Mouse (Mus musculus) left cerebral cortex, postnatal 14 days (tissue): Measurements from ENCODE around the gene Scgn. TPM values are rescaled to one million over a fixed set of nuclear protein-coding genes. Genes with fewer than 3 reads are reported as not detected.
A peak's percentile ranks its signal among the peaks of the same experiment; 100 is the strongest.

Experiments used
- DNase-seq, 2 experiments: peaks; one replicate each; pipeline ENCODE4 v3.0.0; 2021 to 2022; ENCODE audit warnings: low spot score in 2 of 2, mixed read lengths in 1 of 2
- intact Hi-C: fragments of 180-260 bp; cut with DNase I; formaldehyde crosslinking; loops from one replicate; pipeline ENCODE4 v1.15.1; 2025
- total RNA-seq, 2 experiments: library from RNA; stranded (reverse); gene quantifications; 2 replicates each; pipeline ENCODE4 v1.2.3; 2021

Gene Scgn
- total RNA-seq, 2 experiments from 2014 or later = 0.32 to 0.42 TPM

DNA sequence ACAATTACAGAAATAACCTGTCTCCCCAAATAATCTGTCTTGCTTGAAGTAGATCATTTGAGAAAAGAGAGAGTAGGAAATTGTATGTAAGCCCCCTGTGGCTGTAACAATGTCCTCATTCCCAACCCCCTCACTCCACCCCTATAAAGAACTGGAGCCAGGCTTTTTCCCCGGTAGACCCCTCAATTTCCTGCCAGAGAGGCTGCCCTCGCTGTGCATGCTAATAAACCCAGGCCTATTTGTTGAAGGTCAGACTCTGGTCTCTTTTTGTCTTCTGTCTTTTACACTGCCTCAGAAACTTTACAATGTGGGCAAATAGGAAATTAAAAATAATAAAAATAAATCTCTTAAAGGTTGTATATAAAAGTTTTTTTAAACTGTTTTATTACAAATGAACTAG, 44.8 kb downstream of the Scgn start:
- DNase-seq = no peak
- intact Hi-C loops = no loop called here

GRCm38 (mm10) chr13:23942861-23943260, 48.2 kb downstream of the Scgn start:
- no peak for DNase-seq
- intact Hi-C loops = no loop called here

- intact Hi-C loops = no loop called here
- DNase-seq = no peak
These were observed 50.7 kb downstream of the Scgn start for GRCm38 (mm10) chr13:23940291-23940690.

DNA sequence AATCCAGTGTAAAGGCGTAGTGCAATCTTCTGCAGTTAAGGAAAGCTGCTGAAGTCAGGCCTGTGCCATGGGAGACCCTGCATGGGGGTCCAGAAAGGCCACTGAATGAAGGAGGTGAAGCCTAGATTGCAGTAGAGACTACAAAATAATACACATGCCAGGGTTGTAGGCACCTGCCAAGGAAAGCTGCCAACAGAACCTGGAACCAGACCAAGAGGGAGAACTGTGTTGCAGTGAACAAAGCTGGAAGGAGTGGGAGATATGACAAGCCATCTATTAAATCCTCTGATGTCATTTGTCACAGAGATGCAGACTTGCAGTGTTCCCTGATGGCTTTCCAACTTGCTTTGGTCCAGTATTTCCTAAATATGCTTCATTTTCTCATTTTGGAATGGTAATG, 52.3 kb downstream of the Scgn start:
- intact Hi-C loops = no loop called here
- peak; percentile 47 to 48 for DNase-seq

- intact Hi-C loops = no loop called here
- DNase-seq = no peak
These were observed 56.8 kb downstream of the Scgn start, which contains the start of gene Hist1h2aa for GRCm38 (mm10) chr13:23934211-23934520. Gene Hist1h2aa, plus strand, starts transcription at chr13:23934462.

GRCm38 (mm10) chr13:23933421-23934210, 57.4 kb downstream of the Scgn start, which contains the start of gene Hist1h2ba:
Gene Hist1h2ba, minus strand, starts transcription at chr13:23934156.
- intact Hi-C loops = no loop called here
- DNase-seq = no peak

DNA sequence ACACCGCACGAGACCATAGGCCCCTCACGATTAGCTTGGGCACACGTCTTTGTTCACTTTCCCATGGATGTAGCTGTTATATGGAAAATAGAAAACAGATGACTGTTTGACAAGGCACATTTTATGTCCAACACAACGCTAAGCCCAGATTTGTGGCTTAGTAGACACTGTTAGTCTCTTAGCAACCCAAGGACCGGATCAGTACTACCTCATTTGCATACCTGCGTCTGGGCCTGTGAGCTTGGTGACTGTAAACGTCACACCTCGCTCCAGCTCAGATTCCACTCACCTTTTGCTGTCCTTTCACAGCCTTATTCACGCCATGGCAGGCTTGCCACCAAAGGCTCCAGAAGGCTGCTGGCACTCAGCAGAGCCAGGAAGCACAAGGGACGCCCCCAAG, 60.1 kb downstream of the Scgn start:
- DNase-seq = no peak
- intact Hi-C loops = no loop called here

GRCm38 (mm10) chr13:23930461-23930860, 60.6 kb downstream of the Scgn start:
- no peak for DNase-seq
- intact Hi-C loops = no loop called here

DNA sequence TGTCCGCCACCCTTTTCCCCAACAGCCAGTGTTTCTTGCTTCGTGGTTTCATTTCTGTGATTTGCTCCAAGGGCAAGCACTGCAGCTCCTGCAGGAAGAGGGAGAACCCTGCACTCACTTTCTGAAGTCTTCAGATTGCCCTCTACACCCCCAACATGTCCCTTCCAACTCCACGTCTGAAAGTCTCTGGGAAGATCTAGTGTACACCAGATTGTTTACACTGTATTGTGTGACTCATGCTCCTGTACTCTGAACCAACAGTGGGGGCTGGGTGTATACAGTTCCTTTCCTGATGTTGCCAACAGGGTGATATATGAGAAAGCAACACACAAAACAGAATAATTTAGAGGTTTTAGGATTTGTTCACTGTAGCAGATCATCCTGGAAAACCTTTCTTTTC, 62.4 kb downstream of the Scgn start:
- intact Hi-C loops = no loop called here
- DNase-seq = no peak

- intact Hi-C loops = no loop called here
- no peak for DNase-seq
These were observed 65.2 kb downstream of the Scgn start for GRCm38 (mm10) chr13:23925792-23926191.

GRCm38 (mm10) chr13:23917674-23918073, 73.3 kb downstream of the Scgn start:
- intact Hi-C loops = no loop called here
- no peak for DNase-seq

DNA sequence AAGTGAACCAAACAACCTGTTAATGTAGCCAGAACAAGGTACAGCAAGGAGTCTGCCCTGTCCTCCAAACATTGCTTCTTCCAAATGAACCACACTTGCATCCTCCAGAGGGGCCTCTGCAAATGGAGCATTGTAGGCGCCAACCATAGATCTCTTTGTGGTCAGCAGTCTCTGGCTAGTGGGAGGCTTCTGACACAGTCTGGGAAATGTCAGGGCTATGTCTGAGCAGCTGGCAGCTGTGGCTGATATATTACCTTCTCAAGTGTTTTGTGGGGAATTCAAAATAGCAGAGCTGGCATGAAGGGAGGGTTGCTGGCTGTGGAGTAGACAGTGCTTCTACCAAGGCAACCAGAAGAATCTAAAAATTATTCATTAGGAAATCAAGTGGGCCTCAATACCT, 74.9 kb downstream of the Scgn start:
- DNase-seq = no peak
- intact Hi-C loops = no loop called here

DNA sequence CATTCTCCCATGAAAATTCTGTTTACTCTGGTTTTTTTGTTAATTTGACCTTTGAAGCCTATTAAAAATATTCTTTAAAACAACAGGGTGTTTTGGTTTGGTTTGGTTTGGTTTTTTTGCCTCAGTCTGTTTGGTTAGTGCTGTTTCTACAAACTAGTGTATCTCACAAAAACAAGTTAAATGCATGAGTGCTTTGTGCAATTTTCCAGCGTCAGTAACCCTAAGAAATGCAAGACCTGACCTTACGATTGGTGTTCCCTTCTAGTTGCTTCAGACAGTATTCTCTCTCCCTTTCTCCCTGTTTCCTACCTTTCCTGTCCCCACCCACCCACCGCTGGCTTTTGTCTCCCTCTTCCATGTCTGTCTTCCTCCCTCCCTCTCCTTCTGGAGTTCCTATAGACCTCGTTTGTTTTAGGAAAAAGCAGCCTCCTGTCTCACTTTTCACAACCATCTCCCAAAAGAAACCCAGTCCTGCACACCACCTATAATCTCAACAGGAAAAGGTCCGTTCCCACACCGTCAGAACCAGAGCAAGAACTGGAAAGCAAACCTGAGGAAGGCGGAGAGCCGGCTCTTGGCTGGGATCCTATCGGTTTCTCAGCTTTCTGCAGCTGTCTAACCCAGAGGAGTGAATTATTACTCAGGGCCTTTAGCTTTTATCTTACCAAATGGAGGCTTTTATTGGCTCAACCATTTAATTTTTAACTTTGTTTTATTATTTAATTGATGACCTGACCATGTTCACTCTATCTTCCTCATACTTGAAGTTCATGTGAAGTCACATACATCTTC, 76.4 kb downstream of the Scgn start, which contains the start of gene Slc17a4:
Gene Slc17a4, minus strand, starts transcription at position 634 of the 792 bp plus-strand sequence.
- no peak for DNase-seq
- intact Hi-C loops = no loop called here

GRCm38 (mm10) chr13:23913791-23914306, 77.2 kb downstream of the Scgn start:
- intact Hi-C loops = no loop called here
- no peak for DNase-seq

DNA sequence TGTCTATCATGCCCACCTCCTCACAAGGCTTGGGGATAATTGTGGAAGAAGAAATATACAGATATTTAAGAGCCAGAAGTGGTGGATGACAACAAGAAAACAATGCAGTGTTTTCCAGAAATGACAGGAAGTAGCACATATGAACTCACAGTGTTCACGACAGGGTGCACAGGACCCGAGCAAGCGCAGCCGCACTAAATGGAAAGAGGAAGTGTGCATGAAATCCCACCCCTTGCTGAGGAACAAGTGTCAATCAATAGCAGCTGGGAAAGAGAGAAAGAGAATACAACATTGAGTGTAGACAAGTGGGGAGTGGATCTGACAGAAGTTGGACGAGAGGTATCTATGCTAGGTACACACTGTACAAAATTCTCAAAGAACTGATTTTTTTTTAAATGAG, 79.7 kb downstream of the Scgn start:
- intact Hi-C loops = no loop called here
- DNase-seq = no peak

DNA sequence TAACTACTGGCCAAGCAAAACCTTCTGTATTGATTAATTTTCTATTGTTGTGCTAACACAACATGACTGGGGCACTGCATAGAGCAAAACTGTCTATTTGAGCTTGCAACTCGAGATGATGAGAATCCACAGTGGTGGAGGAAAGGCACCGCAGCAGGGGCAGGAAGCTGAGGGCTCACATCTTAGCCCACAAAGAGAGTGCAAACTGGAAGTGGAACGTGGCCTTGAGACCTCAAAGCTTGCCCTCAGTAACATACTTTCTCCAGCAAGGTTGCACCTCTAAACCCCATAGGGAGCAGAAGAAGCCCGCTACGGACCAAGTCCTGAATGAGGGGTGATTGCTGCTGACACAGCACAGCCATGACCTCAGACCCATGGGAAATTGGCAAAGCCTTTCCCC, 80.9 kb downstream of the Scgn start:
- no peak for DNase-seq
- intact Hi-C loops = no loop called here

- intact Hi-C loops = no loop called here
- DNase-seq = no peak
These were observed 84.1 kb downstream of the Scgn start for GRCm38 (mm10) chr13:23906906-23907305.
